Mouse (Mus musculus) heart, adult 2 months (tissue): ENCODE results near the gene Drg1.

Source experiments
- CTCF ChIP-seq: fragments of 200-600 bp; IDR thresholded peaks from 2 replicates; pipeline ENCODE4 v1.8.1; 2022; ENCODE audit warnings: antibody characterized with exemption, mild to moderate bottlenecking, moderate library complexity
- EP300 ChIP-seq: fragments of 200-500 bp; IDR thresholded peaks from 2 replicates; pipeline ENCODE4 v1.6.1; 2011; ENCODE audit warnings: low read depth, low read length, control low read depth; ENCODE audit not compliant: insufficient read depth
- POLR2A ChIP-seq: fragments of 200-500 bp; IDR thresholded peaks from 2 replicates; pipeline ENCODE4 v1.6.1; 2011; ENCODE audit warnings: mild to moderate bottlenecking, low read depth, low read length, control low read depth; ENCODE audit not compliant: insufficient read depth

GRCm38 (mm10) chr11:3292062-3292421, 25.8 kb upstream of the Drg1 start:
- TF ChIP-seq CTCF (no peak), POLR2A (no peak), EP300 (no peak)
